Mouse (Mus musculus): ENCODE data around the gene Hdac9.

Gene Hdac9

DNA sequence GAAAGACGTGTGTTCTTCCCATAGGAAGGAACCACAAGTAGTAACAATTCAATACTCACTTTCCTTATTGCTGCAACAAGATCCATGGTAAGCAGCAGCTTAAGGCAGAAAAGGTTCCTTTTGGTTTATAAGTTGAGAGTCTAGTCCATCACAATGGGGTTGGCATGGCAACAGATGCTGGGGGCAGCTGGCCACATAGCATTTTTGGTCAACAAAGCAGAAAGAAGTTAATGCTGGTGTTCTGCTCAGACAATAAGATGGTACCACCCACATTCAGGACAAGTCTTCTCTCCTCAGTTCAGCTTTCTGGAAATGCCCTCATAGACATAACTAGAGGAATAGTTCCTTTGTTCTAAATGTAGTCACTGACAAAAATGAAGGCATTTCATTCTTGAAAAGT is at the start of gene Hdac9:
TSS of gene Hdac9 (minus strand) at position 101 of the 400 bp plus-strand sequence.
- in situ Hi-C loops (cut with MboI, MseI) = no loop called here

DNA sequence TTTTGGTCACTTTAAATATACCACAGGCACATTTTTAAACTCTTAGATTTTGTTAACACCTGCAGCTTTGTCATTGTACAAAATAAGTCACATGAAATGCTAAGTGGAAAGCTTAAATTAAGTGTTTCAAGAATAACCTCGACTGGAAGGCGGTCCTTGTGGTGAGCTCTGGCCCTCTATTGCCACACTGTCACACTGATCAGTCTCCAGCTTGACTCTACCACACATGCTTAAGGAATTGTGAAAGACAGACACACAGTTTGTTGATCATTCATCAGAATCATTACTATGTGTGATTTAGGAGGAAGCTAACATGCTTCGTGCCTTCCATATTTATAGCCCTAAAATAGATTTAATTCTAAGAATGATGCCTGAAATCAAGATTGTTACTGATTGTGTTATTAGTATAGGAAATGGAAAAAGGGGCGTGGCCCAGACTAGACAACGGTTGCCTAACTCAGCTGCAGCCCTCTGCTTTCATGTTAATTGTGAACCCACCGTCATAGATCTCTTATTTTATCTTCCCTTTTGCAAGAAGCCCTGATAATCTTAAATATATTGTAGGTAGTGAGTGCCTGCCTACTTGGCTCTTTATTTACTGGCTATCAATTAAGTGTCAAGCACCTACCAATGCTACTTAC is 32.3 kb upstream of the Hdac9 start:
- in situ Hi-C loops (cut with MboI, MseI) = no loop called here

DNA sequence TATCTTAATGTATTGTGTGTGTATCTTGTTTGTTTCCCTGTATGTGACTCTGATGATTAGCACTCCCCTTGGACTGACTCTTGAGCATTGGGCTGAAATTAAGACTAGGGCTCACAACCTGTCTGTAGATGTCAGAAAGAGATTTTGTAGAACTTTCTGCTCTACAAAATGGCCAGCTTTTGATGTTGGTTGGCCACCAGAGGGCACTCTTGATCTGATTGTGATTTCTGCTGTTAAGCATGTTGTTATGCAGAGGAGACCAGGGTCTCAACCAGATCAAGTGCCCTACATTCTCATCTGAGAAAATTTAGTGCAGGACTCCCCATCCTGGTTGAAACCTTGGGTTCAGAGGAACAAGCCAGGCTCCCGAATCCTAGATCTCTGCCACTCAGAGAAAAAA is 21.0 kb upstream of the Hdac9 start:
- in situ Hi-C loops (cut with MboI, MseI) = loop anchor here (5.0 kb wide), 1 partner anchor 244 kb away; no protein-coding TSS in a partner anchor

DNA sequence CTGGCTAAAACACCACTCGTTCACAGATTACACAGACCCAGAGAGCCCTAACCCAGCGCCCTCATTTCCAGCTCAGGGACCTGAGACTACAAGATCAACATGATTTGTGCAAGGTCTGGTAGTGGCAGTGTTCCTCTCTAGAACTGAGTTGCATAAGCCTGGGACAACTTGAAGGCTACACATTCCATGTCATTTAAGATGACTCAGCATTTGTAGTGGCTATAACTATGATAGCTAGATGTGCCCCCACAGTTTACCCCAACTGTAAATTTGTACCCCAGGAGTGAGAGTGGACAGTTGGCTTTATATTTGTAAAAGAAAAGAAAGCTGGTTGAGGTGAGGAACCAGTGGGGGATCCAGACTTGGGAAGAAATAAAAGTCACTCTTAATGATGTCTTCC is 8.9 kb downstream of the Hdac9 start:
- in situ Hi-C loops (cut with MboI, MseI) = no loop called here

DNA sequence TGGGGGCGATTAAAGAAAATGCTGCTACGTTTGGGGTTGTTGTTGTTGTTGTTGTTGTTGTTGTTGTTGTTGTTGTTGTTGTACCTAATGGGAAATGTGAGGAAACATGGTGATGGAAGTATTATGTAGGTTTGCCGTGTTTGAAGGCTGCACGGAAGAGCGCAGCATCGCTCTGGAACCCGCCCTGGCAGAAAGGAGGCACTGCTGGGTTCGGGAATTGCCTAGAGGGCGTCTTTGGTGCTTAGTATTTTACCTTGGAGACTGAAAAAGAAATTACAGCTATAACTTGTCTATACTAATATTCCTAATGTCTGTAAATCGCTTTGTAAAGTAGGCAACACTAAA is 9.4 kb downstream of the Hdac9 start:
- in situ Hi-C loops (cut with MboI, MseI) = no loop called here

DNA sequence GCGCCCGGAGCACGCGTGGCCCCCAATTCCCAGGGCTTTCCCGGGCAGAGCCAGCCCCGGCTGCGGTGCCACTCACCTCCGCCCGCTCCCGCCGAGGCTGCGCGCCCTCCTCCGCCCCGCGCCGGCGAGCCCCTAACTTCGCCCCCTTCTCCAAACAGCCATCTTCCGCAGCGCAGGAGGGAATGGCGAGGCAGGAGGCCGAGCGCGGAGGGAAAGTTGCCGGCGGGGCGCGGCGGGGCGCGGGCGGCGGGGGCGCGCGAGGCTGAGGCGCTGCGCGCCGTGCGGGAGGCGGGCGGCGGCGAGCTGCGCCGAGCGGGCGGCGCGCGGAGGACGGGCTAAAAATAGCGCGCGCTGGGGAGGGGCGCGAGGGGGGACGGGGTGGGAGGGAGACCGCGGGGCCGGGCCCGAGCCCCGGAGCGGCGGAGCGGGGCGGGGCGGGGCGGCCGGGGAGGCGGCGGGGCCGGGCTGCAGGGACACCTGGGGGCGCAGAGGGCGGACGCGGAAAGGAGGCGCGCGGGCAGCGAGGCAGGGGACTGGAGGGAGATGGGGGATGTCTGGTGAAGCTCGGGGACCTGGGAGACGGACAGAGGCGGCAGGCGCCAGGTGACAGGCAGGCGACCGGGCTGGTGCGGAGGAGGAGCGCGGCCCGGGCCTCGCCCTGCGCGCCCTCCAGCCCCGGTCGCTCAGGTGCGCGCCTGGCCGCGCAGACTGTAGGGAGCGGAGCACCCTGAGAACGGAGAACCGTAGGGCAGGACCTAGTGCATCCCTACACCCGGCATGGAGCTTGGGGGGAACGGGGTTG is 10.0 kb downstream of the Hdac9 start:
- in situ Hi-C loops (cut with MboI, MseI) = no loop called here

DNA sequence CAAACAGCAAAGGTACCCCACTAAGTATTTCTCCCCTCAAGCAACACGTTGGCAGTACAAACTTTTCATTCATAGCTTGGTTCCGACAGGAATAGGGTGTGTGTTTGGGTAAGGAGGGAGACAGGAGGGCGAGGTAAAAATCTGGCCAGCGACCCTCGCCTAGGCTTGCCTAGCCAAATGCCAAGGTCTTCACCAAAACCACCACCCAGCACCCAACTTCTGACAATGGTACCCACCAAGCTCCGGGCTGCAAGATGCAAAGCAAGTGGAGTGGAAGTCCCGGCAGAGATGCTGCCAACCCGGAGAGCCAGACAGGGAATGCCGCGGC is 10.6 kb downstream of the Hdac9 start:
- in situ Hi-C loops (cut with MboI, MseI) = no loop called here

DNA sequence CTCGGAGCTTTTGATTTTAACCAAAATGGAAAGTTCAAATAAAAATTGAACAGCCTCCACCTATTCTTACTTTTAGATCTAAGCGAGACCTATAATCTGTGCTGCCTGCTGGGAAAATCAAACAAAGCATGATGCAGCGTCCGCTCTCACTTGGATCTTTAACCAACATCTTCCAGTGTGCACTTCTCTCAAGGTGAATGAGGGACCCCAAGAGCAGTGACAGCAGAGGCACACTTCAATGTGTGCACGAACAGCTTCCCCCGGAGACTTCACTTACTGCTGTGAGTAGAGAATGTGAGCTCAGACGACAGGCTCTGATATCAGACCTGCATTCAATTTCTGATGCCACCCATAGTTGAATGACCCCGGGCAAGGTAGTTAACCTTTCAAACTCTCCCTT is 16.7 kb downstream of the Hdac9 start:
- in situ Hi-C loops (cut with MboI, MseI) = no loop called here

DNA sequence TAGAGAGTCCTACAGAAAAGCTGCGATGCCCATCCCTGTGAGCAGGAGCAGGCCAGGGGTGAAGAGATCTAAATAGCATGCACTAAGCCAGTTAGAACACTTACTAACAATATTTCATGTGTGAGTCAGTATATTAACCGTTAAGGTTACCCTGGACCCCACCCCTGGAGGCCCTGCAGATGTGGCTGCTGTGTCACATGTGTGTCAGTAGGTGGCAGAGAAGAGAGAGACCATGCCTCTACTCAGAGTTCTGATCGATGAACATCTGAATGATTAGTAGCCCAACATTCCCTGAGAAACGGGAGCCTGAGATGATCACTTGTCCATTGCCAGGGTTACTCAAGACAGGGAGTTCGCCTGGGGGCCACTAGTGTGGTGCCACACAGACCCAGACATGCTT is 22.0 kb downstream of the Hdac9 start:
- in situ Hi-C loops (cut with MboI, MseI) = no loop called here

DNA sequence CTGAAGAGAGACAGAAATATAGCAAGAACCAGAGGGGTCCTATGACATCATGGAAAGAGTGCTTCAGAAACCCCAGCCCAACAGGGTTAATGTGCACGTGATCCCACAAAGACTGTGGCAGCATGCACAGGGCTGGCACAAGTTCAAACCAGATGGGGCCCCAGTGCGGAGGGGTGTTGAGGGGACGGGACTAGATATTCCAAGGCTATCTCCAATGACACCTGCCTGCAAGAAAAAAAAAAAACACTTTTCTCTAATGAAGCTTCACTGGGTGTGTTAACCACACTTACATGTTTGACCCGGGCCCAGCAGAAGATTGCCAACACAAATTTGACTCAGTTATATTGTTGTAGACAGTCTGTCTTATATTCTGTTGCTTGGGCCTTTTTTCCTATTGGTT is 28.2 kb downstream of the Hdac9 start:
- in situ Hi-C loops (cut with MboI, MseI) = no loop called here

DNA sequence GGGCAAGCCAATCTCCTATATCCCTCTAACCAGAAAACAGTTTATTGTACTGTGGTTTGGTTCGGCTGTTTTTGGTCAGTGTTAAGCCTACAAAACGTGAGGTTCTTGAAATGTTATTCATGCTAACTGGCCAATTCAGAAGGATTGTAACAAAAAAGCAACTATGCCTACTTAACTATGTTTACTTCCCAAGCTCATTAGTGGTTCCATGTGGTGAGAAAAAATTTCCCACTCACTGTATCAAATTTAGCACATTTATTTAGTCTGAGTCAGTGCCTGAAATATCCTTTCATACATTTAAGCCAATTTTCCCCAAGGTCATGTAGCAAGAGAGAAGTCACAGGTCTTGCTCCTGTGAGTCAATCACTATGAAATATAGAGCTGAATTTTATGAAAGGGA is 42.0 kb downstream of the Hdac9 start:
- in situ Hi-C loops (cut with MboI, MseI) = no loop called here

DNA sequence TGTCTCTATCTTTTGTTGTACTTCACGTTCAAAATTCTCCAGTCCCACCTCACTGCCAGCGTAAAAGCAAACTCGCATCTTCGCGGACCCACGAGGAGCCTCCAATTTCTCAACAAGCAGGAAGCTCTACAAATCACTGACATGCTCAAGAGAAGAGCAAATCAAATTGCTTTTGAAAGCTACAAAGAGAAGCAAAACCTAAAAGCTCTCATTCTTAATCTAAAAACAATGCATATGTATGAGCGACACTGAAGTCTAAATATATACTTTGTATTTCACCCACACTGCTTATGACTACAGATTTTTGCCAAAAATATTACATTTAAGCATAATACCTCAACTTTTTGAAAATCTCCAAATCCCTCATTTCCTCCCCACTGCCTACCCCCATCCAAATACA is 45.9 kb downstream of the Hdac9 start:
- in situ Hi-C loops (cut with MboI, MseI) = no loop called here

DNA sequence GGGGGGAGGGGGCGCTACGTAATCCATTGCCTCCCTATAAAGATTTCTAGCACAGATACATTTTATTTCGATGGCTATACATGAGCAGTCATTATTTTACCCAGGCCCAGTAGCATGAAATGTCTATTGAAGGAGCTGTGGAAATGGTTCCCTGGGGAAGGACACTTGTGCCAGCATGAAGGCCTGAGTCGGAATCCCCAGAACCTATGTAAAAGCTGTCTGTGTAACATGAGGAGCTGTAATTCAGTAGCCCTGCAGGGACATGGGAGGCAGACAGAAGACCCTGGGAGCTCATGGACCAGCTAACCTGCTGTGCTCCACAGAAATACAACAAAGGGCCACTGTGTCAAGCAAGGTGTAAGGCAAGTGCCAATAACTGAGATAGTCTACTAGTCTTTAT is 75.7 kb downstream of the Hdac9 start:
- in situ Hi-C loops (cut with MboI, MseI) = no loop called here

DNA sequence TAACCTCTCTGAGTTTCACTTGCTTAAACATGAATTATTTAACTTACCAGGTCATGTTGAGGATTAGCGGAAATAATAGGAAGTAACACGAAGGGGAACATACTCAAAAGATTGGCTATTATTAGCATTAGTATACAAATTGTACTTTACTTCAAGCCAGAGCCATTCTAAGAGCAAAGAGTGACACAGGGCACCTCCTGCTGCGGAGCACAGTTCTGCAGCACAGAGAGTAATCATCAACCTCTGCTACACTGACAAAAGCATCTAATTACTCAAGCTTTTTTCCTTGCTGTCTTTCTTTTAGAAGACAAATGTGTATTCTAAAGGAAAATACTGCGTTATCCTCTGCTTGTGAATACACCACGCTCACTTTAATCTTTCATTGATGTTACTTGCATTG is 79.6 kb downstream of the Hdac9 start:
- in situ Hi-C loops (cut with MboI, MseI) = no loop called here

DNA sequence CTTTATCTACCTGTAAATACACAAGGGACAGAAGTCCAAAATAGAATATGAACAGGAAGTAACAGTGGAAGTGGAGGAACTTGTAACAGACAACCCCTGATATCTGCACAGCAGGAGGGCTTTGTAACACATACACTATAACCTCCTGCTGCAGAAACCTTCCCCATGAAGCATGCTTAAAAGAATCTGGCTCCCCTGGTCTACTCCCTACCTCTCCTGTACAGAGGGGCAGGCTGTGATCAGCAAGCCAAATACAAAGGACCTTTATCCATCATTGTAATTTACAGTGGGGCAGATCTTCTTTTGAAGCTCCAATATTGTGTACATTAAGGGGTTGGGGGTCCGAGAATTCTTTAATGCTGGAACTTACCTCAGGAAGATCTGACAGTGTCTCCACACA is 80.0 kb downstream of the Hdac9 start:
- in situ Hi-C loops (cut with MboI, MseI) = no loop called here

DNA sequence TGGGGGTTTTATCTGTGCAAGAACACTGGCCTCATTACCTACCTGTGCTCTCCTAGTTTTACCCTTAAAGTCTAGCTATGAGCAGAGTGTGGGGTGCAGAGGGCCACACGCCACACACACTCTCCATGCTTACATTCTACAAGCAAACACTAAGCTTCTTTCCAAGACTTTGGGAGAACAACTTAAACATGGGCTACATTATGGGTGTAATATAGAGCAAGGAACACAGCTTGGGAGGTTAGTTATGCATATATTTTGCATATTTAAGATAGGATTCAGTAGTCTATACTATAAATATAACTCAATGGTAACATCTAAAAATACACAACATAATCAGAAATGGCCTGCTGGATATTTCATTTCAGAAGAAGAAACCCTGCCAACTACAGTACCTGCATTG is 80.8 kb downstream of the Hdac9 start:
- in situ Hi-C loops (cut with MboI, MseI) = no loop called here

DNA sequence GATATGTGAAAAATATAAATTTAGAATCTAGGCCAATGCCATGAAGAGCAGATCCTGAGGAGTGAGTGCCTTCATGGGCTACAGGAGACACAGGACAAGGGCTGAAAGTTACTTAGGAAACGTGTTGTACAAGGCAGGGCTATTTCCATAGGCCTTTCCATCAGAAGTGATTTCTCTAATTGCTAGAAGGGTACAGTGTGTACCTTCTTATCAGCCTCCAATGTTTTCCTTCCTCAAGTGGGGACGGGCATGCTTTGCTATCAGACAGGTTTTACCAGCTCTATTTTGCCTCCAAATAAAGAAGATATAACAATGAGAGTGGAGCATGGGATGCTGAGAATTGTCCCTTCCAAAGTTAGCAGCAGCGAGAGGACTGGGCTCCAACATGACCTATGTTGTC is 81.4 kb downstream of the Hdac9 start:
- in situ Hi-C loops (cut with MboI, MseI) = no loop called here

DNA sequence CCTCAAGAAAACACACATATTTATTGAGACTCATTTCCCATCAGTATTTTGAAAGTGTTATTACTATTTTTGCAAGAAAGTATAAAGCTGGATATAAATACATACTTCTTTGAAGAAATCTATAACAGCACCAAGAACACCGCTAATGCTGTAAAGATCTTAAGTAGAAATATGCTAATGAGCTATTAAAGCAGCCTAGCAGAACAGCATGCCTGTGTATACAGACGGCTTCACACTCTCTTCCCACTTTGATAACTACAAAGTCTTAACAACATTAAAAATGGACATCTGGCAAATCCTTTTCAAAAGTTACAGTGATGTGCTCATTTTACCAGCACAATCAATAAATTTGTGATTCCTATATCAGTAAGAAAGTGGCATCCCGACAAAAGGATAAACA is 88.2 kb downstream of the Hdac9 start:
- in situ Hi-C loops (cut with MboI, MseI) = no loop called here

DNA sequence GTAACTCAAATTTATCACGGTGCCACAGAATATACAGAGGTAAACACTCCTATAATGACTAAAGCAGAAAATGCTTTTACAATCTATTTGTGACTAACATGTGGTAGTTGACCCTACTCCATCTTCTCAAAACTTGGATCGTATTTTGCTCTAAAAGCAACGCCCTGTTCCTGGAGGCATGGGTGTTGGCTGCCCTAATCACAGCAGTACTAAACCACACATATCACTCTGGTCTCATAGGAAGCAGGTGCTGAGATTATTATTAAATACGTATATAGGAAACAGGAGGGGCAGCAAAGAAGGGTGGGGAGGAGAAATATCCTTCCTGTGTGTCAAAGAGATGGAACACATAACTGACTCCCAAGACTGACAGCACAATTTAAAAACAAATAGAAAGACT is 90.0 kb downstream of the Hdac9 start:
- in situ Hi-C loops (cut with MboI, MseI) = no loop called here

DNA sequence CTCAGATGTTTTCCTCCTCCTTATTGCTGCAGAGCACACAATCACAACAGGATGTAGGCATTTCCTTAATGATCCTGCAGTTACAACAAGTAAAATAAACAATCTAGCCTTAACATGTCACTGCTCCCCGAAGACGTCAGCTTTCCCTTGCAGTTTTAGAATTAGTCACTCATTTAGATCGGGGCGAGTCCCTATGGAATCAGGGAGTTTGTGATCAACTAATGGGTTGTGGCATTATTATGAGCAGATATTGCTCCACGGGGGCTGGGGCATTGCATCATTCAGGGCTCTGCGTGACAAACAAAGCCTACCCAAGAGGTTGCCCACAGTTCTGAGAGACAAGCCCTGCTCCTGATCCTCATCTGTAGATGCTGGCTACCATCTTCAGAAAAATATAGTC is 96.7 kb downstream of the Hdac9 start:
- in situ Hi-C loops (cut with MboI, MseI) = no loop called here

DNA sequence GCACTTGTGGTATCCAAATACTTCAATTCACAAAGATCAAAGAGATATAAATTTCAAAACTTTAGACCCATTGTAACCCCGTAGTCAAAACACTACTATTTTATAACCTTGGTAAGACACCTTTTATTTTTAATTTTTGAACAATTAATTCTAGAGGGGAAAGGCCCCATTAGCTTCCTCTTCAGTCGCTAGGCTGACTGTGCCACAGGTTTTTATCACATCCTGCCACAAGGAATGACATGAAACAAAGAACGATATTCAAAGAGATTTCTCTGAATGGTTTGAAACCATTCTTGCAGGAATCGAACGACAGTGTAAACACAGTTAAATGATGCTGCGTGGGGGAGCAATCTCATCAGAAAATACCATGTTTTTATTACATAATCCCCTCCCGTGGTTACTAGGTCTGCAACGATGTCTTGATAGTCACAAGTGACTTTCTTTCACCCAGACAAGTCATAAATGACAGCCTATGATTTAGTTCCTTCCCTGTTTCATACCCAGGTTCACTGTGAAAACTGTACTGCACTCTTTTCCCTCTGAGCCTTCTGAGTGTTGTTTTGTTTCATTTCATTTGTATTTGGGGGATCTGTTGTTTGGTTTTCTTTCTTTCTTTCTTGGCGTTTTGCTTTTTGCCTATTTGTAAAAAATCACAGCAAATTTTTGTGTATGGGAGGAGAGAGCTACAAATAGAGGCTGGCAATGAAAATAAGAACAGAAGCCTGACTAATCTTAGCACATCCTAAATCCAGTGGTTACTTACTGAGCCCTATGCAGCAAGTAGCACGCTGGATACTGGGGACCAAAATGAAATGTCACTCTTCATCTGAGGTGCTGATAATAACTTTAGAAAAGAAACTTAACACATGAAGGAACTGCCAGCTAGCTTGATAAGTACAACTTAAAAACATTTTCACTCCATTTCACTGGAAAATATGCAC is 105.0 kb downstream of the Hdac9 start:
- in situ Hi-C loops (cut with MboI, MseI) = no loop called here

DNA sequence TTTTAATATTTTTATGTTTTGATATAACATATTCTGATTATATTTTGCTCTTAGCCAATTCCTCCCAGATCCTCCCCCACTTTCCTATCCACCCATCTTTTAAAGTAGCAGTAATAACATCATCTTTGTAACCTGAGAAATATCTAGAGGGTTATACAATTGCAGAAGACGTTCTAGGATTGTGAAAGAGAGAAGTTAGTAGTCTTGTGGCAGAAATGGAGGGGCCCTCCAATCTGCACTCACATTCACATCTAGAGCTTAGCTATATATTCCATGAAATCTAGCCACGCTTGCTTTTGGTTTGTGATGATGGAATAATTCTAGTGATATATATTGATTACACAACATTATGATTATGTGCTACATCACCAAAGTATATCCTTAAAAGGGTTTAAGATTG is 106.7 kb downstream of the Hdac9 start:
- in situ Hi-C loops (cut with MboI, MseI) = no loop called here

DNA sequence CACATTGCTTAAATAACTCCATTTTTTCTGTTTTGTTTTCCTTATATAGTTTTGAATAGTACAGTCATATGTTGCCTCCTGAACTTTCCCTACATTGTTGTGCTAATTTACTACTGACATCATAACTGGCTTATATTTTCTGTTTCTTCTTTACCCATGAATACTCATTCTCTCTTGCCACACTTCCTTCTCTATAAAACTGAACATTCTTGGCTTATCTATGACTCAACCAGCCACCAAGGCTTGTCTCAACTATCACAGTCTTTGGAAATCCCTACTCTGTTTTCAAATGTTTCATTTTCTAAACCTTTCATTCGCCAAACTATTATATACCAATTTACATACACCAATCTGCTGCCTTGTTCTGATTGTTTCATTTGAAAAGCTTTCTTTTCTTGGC is 108.7 kb downstream of the Hdac9 start:
- in situ Hi-C loops (cut with MboI, MseI) = loop anchor here in 1 of 2 experiments (5.0 kb wide), 1 partner anchor 49 kb away; no protein-coding TSS in a partner anchor

All from T-helper 17 cell (primary cell).